Mouse (Mus musculus): Measurements from ENCODE around the gene Dhfr. TPM values are rescaled to one million over a fixed set of nuclear protein-coding genes. Genes with fewer than 3 reads are reported as not detected.
A peak's percentile ranks its signal among the peaks of the same experiment; 100 is the strongest.

Dhfr gene
- 28.5 and 30.1 TPM in 2 replicates for polyA plus RNA-seq (2014; fragmentation: Nextera tagmentation; extraction: Ambion mirVana)

DNA sequence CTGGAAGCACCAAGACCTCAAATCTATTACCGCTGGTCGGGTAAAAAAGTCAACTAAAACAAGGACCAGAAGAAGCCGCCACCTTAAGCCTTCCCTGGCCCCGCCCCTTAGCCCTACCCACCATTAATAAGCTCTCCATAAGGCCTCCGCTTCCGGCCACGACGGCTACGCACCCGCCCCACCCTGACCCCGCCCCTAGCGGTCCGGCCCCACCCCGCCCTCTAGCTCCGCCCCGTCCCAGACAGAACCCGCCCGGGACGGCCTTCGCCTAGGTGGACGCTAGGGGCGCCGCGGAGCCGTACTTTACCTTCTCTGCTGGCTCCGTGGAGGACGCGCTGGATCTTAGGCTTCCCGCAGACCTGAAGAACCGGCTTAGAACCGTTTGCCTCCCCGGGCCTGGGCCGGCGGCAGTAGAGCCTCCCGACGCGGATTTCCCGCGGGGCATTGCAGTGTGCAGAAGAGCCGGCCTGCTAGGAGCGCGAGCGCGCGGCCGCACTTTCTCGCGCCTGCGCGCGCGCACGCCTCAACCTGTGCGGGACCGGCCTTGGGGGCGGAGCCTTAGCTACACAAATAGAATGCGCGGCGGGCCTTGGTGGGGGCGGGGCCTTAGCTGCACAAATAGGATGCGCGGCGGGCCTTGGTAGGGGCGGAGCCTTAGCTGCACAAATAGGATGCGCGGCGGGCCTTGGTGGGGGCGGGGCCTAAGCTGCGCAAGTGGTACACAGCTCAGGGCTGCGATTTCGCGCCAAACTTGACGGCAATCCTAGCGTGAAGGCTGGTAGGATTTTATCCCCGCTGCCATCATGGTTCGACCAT, at the start of gene Dhfr, which contains the start of gene Msh3:
Gene Dhfr (plus strand): TSS at position 271 of the 816 bp plus-strand sequence.
Gene Msh3 (minus strand): TSS at position 548 of the 816 bp plus-strand sequence.
- WGBS: under 1% methylated on average over 75 of the region's 76 CpGs
- Histone ChIP-seq H3K4me2 (ENCODE audit: low read depth, severe bottlenecking) (peak within 1 kb of the TSS; percentile 62), H3K36me3 (ENCODE audit: control insufficient read depth, insufficient read depth, low read length) (peaks cover 3% of the 10 kb centered on the region), H3K4me1 (ENCODE audit: control insufficient read depth, insufficient read depth, low read length) (peaks cover 8% of the 10 kb centered on the region; the same call in 1 of the 2 replicates), H3K4me3 (ENCODE audit: low read depth, low read length) (peak within 1 kb of the TSS; percentile 63), H3K27ac (replicated peaks; ENCODE audit: low read depth, low read length) (peak within 1 kb of the TSS; percentile 77), H3K9me3 (ENCODE audit: control insufficient read depth, low read length) (no peaks in the 10 kb centered on the region), H3K27me3 (ENCODE audit: control insufficient read depth, insufficient read depth, low read length) (no peaks in the 10 kb centered on the region), H3K9ac (ENCODE audit: low read length) (peak within 1 kb of the TSS; percentile 71)
- peak; percentile 99 for DNase-seq (ENCODE audit: low spot score)
- ATAC-seq (ENCODE audit: insufficient number of reproducible peaks, low FRiP score, low TSS enrichment, low read depth): peak; percentile 96

DNA sequence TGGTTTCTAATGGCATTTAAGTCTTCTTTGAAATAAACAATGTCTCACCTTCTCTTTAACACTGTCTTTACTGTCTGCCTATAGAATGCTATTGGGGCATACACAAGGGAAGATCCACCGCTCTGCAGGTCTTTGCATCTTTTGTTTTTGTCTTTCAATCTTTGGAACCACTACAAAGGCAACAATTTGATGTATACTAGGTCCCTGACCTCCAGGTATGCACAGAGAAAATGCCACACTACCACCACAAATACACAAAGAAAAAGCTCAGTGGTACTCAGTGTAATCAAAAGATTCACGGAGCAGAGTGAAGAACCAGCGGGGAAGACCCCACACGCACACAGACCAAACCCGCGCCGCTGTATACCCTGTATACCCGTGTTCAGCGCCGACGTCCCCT, 48.8 kb upstream of the Dhfr start, which contains the start of gene Gm20379:
Gene Gm20379 (plus strand): TSS at position 301 of the 400 bp plus-strand sequence.
- Histone ChIP-seq H3K9me3 (ENCODE audit: control insufficient read depth, low read length) (no peaks in the 10 kb centered on the region), H3K27me3 (ENCODE audit: control insufficient read depth, insufficient read depth, low read length) (no peaks in the 10 kb centered on the region), H3K9ac (ENCODE audit: low read length) (no peak within 1 kb of the TSS), H3K27ac (replicated peaks; ENCODE audit: low read depth, low read length) (no peak within 1 kb of the TSS), H3K4me1 (ENCODE audit: control insufficient read depth, insufficient read depth, low read length) (peaks cover 9% of the 10 kb centered on the region), H3K4me3 (ENCODE audit: low read depth, low read length) (no peak within 1 kb of the TSS), H3K36me3 (ENCODE audit: control insufficient read depth, insufficient read depth, low read length) (peaks cover 4% of the 10 kb centered on the region; the same call in 1 of the 2 replicates), H3K4me2 (ENCODE audit: low read depth, severe bottlenecking) (no peak within 1 kb of the TSS)
- 96% methylated on average over 11 of the region's 11 CpGs for WGBS
- ATAC-seq (ENCODE audit: insufficient number of reproducible peaks, low FRiP score, low TSS enrichment, low read depth) (no peak), DNase-seq (ENCODE audit: low spot score) (no peak)

DNA sequence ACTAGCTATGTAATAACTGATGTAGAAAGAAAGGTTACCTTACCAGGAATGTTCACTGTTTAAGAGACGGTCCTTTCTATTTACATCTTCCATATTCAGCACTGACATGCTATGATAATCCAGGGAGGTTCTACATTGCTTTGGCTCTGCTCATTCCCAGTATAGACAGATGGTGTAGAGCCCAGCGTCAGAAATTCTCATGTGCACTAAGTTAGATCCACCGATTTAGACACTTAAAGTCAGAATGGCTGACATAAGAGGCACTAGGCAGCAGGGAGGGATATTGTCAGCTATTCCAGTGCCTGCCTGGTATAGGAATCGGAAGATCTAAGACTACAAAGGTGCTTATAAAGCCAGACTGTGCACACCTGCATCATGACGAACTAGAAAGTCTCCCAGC, 39.9 kb upstream of the Dhfr start:
- no peak for DNase-seq (ENCODE audit: low spot score)
- peaks cover 2% of the 10 kb centered on the region; the same call in 1 of the 2 replicates for H3K36me3 ChIP-seq (ENCODE audit: control insufficient read depth, insufficient read depth, low read length)
- H3K27ac ChIP-seq (replicated peaks; ENCODE audit: low read depth, low read length): no peak overlapping the region
- no peak overlapping the region for H3K4me3 ChIP-seq (ENCODE audit: low read depth, low read length)
- no peaks in the 10 kb centered on the region for H3K27me3 ChIP-seq (ENCODE audit: control insufficient read depth, insufficient read depth, low read length)
- ATAC-seq (ENCODE audit: insufficient number of reproducible peaks, low FRiP score, low TSS enrichment, low read depth): no peak
- no peaks in the 10 kb centered on the region for H3K9me3 ChIP-seq (ENCODE audit: control insufficient read depth, low read length)
- no peaks in the 10 kb centered on the region for H3K4me1 ChIP-seq (ENCODE audit: control insufficient read depth, insufficient read depth, low read length)
- WGBS: 82% methylated on average over 5 of the region's 5 CpGs
- no peak overlapping the region for H3K4me2 ChIP-seq (ENCODE audit: low read depth, severe bottlenecking)
- H3K9ac ChIP-seq (ENCODE audit: low read length): no peak overlapping the region

- 67% methylated on average over 5 of the region's 5 CpGs for WGBS
- no peaks in the 10 kb centered on the region for H3K9me3 ChIP-seq (ENCODE audit: control insufficient read depth, low read length)
- no peaks in the 10 kb centered on the region for H3K27me3 ChIP-seq (ENCODE audit: control insufficient read depth, insufficient read depth, low read length)
- peaks cover 2% of the 10 kb centered on the region; the same call in 1 of the 2 replicates for H3K36me3 ChIP-seq (ENCODE audit: control insufficient read depth, insufficient read depth, low read length)
- H3K4me2 ChIP-seq (ENCODE audit: low read depth, severe bottlenecking): no peak overlapping the region
- no peak for DNase-seq (ENCODE audit: low spot score)
- no peak for ATAC-seq (ENCODE audit: insufficient number of reproducible peaks, low FRiP score, low TSS enrichment, low read depth)
- H3K27ac ChIP-seq (replicated peaks; ENCODE audit: low read depth, low read length): no peak overlapping the region
- no peak overlapping the region for H3K9ac ChIP-seq (ENCODE audit: low read length)
- H3K4me1 ChIP-seq (ENCODE audit: control insufficient read depth, insufficient read depth, low read length): no peaks in the 10 kb centered on the region
- no peak overlapping the region for H3K4me3 ChIP-seq (ENCODE audit: low read depth, low read length)
These were observed 33.8 kb upstream of the Dhfr start for GRCm38 (mm10) chr13:92320770-92321169.

- ATAC-seq (ENCODE audit: insufficient number of reproducible peaks, low FRiP score, low TSS enrichment, low read depth): no peak
- Histone ChIP-seq H3K27me3 (ENCODE audit: control insufficient read depth, insufficient read depth, low read length) (no peaks in the 10 kb centered on the region), H3K36me3 (ENCODE audit: control insufficient read depth, insufficient read depth, low read length) (no peaks in the 10 kb centered on the region; the same call in 1 of the 2 replicates), H3K4me1 (ENCODE audit: control insufficient read depth, insufficient read depth, low read length) (no peaks in the 10 kb centered on the region), H3K4me3 (ENCODE audit: low read depth, low read length) (no peak overlapping the region), H3K4me2 (ENCODE audit: low read depth, severe bottlenecking) (no peak overlapping the region), H3K9ac (ENCODE audit: low read length) (no peak overlapping the region), H3K27ac (replicated peaks; ENCODE audit: low read depth, low read length) (no peak overlapping the region), H3K9me3 (ENCODE audit: control insufficient read depth, low read length) (no peaks in the 10 kb centered on the region)
- no peak for DNase-seq (ENCODE audit: low spot score)
- 82% methylated on average over 5 of the region's 5 CpGs for WGBS
These were observed 28.5 kb upstream of the Dhfr start for GRCm38 (mm10) chr13:92326030-92326429.

DNA sequence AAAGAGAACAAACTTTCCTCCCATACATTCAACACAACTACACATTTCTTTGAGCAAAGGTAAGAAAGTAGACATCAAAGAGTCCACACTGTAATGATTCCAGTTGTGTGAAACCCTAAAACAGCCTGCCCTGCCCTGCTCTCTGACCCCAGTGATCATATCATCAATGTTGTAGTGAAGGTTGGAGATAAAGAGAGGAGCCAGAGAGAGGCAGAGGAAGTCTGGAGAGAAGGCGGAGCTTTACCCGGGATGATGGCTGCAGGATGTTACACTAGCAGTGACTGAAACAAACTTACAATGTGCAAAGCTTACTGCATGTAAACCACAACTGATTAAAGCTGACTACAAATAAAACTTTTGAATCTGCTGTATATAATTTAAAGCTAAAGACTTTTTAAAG, 26.5 kb upstream of the Dhfr start:
- no peaks in the 10 kb centered on the region for H3K4me1 ChIP-seq (ENCODE audit: control insufficient read depth, insufficient read depth, low read length)
- ATAC-seq (ENCODE audit: insufficient number of reproducible peaks, low FRiP score, low TSS enrichment, low read depth) (no peak), DNase-seq (ENCODE audit: low spot score) (no peak)
- no peak overlapping the region for H3K4me2 ChIP-seq (ENCODE audit: low read depth, severe bottlenecking)
- no peaks in the 10 kb centered on the region; the same call in 1 of the 2 replicates for H3K36me3 ChIP-seq (ENCODE audit: control insufficient read depth, insufficient read depth, low read length)
- 83% methylated on average over 2 of the region's 2 CpGs for WGBS
- no peak overlapping the region for H3K9ac ChIP-seq (ENCODE audit: low read length)
- H3K4me3 ChIP-seq (ENCODE audit: low read depth, low read length): no peak overlapping the region
- no peaks in the 10 kb centered on the region for H3K27me3 ChIP-seq (ENCODE audit: control insufficient read depth, insufficient read depth, low read length)
- no peak overlapping the region for H3K27ac ChIP-seq (replicated peaks; ENCODE audit: low read depth, low read length)
- no peaks in the 10 kb centered on the region for H3K9me3 ChIP-seq (ENCODE audit: control insufficient read depth, low read length)

DNA sequence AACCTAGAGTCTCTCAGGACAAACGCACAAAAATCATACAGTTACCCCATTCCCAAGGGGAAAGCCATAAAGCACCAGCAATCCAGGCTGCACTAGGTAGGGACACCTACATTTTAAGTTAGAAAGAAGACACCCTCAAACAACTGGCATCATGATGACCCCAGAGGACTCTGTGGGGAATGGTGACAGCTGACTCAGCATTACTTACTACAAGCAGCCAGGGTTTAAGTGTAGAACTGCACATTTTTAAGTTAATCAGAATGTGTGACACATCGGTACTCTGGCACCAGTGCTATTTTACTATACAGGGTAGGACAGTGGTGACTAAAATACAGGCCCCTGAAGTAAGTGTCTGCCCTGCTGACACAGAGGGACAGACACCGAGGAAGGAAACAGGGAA, 23.9 kb upstream of the Dhfr start:
- H3K27ac ChIP-seq (replicated peaks; ENCODE audit: low read depth, low read length): no peak overlapping the region
- DNase-seq (ENCODE audit: low spot score): no peak
- H3K9ac ChIP-seq (ENCODE audit: low read length): no peak overlapping the region
- 93% methylated on average over 3 of the region's 3 CpGs for WGBS
- H3K4me2 ChIP-seq (ENCODE audit: low read depth, severe bottlenecking): no peak overlapping the region
- H3K4me3 ChIP-seq (ENCODE audit: low read depth, low read length): no peak overlapping the region
- H3K27me3 ChIP-seq (ENCODE audit: control insufficient read depth, insufficient read depth, low read length): no peaks in the 10 kb centered on the region
- ATAC-seq (ENCODE audit: insufficient number of reproducible peaks, low FRiP score, low TSS enrichment, low read depth): no peak
- no peaks in the 10 kb centered on the region; the same call in 1 of the 2 replicates for H3K36me3 ChIP-seq (ENCODE audit: control insufficient read depth, insufficient read depth, low read length)
- no peaks in the 10 kb centered on the region for H3K4me1 ChIP-seq (ENCODE audit: control insufficient read depth, insufficient read depth, low read length)
- no peaks in the 10 kb centered on the region for H3K9me3 ChIP-seq (ENCODE audit: control insufficient read depth, low read length)

DNA sequence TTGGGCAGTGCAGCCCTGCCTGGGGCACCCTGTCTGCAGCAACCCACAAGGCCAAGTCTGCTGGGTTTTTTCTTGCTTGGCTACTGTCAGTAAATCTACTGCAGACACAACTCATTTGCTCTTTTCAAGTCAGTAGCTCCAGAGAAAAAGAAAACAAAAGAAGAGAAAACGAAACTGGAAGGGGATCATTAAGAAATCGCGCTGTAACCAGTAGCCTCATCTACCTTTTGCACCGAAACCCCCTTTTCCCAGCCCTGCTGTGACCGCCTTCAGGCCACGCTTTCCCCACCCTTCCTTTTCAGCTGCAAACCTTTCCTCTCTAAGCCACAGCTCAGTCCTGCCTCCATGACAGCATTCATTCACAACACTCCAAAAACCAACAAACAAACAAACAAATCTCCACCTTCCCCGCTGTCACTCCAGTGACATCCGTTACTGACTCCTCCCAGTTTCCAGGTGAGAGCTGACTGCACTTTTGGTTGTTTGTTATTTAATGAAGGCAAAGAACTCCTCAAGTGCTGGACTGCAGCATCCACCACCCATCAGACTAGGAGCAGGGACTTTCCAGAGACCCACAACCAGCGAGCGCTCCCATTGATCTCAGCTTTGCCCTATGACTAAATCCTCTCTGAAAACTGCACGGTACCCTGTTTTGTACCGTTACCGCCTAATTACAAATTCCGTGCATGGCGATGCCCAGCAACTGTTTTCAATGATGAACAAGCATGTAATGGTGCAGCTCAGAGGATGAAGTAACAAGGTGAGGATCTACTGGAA, 22.2 kb upstream of the Dhfr start:
- H3K4me1 ChIP-seq (ENCODE audit: control insufficient read depth, insufficient read depth, low read length): no peaks in the 10 kb centered on the region
- ATAC-seq (ENCODE audit: insufficient number of reproducible peaks, low FRiP score, low TSS enrichment, low read depth) (no peak), DNase-seq (ENCODE audit: low spot score) (no peak)
- H3K36me3 ChIP-seq (ENCODE audit: control insufficient read depth, insufficient read depth, low read length): peaks cover 3% of the 10 kb centered on the region; the same call in 1 of the 2 replicates
- H3K4me2 ChIP-seq (ENCODE audit: low read depth, severe bottlenecking): no peak overlapping the region
- H3K4me3 ChIP-seq (ENCODE audit: low read depth, low read length): no peak overlapping the region
- 90% methylated on average over 15 of the region's 15 CpGs for WGBS
- no peaks in the 10 kb centered on the region for H3K27me3 ChIP-seq (ENCODE audit: control insufficient read depth, insufficient read depth, low read length)
- H3K9ac ChIP-seq (ENCODE audit: low read length): no peak overlapping the region
- no peak overlapping the region for H3K27ac ChIP-seq (replicated peaks; ENCODE audit: low read depth, low read length)
- no peaks in the 10 kb centered on the region for H3K9me3 ChIP-seq (ENCODE audit: control insufficient read depth, low read length)

All from limb, embryonic 11.5 days (tissue).